Mouse (Mus musculus): ENCODE results near the gene Cox4i2. TPM values are rescaled to one million over a fixed set of nuclear protein-coding genes. Genes with fewer than 3 reads are reported as not detected.

The Cox4i2 gene
- total and polyA plus RNA-seq, 2 experiments: 0.31 TPM; not detected in 1

DNA sequence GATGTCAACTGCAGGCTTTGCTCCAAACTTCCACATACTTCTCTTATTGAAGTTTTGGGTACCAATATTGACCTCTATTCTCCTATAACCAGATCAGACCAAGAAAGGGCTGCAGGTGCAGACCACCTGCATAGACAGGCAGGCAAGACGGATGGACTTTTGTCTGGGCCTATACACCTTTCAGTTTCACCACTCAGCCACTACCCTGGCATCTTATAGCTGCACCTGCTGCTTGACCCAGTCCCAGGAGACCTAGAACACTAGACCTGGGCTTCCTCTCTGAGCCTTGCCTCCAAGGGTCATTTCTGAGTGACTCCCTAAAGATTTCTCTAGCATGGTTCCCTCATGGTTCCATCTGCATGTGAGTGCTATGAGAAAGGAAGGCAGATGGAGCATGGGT lies 59.3 kb downstream of the Cox4i2 start:
- peaks cover 48% of the 10 kb centered on the region for H3K4me1 ChIP-seq (ENCODE audit: control insufficient read depth, insufficient read depth, low read length)

DNA sequence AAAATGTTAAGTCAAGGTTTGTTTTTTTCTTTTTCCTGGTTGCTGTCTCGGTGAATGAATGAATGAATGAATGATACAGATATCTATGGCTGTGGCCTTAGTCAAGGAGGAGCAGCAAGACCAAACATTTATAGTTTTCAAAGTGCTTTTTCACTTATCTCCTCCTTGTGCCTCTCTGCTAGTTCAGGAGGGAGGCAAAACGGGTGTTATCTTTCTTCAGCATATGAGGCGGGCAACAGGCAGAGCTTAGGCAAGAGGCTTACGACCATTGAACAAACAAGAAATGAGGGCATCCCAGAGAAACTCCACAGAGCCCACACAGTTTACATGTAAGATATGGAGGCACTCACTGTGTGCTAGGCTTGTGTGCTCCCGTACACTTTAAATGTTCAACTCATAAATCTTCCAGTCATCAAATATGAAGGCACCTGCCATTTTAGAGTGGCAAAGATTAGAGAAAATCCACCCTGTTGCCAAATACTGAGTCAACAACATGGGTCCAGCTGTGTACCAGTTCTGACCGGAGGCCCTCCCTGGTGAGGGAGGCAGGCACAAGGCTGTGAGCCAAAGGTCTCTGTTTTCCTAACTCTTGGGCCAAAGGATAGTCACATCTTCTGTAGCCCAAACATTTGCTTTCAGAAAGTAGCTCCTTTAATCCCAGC lies 60.4 kb downstream of the Cox4i2 start:
- no peaks in the 10 kb centered on the region for H3K27me3 ChIP-seq (ENCODE audit: control insufficient read depth, insufficient read depth, low read length)
- H3K27ac ChIP-seq (replicated peaks; ENCODE audit: insufficient read depth, low read depth, low read length): peak overlapping the region; percentile 80
- peak; percentile 96 for DNase-seq (ENCODE audit: extremely low read depth, low read depth, low spot score)
- H3K4me1 ChIP-seq (ENCODE audit: control insufficient read depth, insufficient read depth, low read length): peaks cover 48% of the 10 kb centered on the region
- H3K36me3 ChIP-seq (ENCODE audit: control insufficient read depth, insufficient read depth, low read length): no peaks in the 10 kb centered on the region
- H3K4me3 ChIP-seq (ENCODE audit: insufficient read depth, low read depth, low read length): no peak overlapping the region
- WGBS: 28% methylated on average over 6 of the region's 6 CpGs
- H3K79me2 ChIP-seq (ENCODE audit: control insufficient read depth, insufficient read depth, low read length): peaks cover 64% of the 10 kb centered on the region
- TF ChIP-seq CTCF (IDR thresholded peaks at IDR 0.05; ENCODE audit: low read depth, low read length) (no peak), POLR2A (IDR thresholded peaks at IDR 0.05; ENCODE audit: extremely low read depth, insufficient read depth, low read length) (no peak)
- no peak overlapping the region for H3K9ac ChIP-seq (ENCODE audit: low read depth, low read length)

More for the DNA sequence above, 59.3 kb downstream of the Cox4i2 start:
- H3K27me3 ChIP-seq (ENCODE audit: control insufficient read depth, insufficient read depth, low read length): no peaks in the 10 kb centered on the region
- peak overlapping the region; percentile 25 for H3K27ac ChIP-seq (replicated peaks; ENCODE audit: insufficient read depth, low read depth, low read length)
- no peaks in the 10 kb centered on the region for H3K36me3 ChIP-seq (ENCODE audit: control insufficient read depth, insufficient read depth, low read length)
- TF ChIP-seq POLR2A (IDR thresholded peaks at IDR 0.05; ENCODE audit: extremely low read depth, insufficient read depth, low read length) (no peak), CTCF (IDR thresholded peaks at IDR 0.05; ENCODE audit: low read depth, low read length) (no peak)
- WGBS: 93% methylated on average over 1 of the region's 1 CpGs
- H3K4me3 ChIP-seq (ENCODE audit: insufficient read depth, low read depth, low read length): no peak overlapping the region
- H3K9ac ChIP-seq (ENCODE audit: low read depth, low read length): no peak overlapping the region
- H3K79me2 ChIP-seq (ENCODE audit: control insufficient read depth, insufficient read depth, low read length): peaks cover 56% of the 10 kb centered on the region
- no peak for DNase-seq (ENCODE audit: extremely low read depth, low read depth, low spot score)

Other genes starting within 250 kb of the Cox4i2 start
- gene Defb26, start 242.5 kb upstream of the Cox4i2 start, total RNA-seq (2014; rRNA removed): not detected in 2 replicates
- gene Defb26, start 242.5 kb upstream of the Cox4i2 start, polyA plus RNA-seq (2012; rRNA removed): not detected in 2 replicates
- gene Defb28, start 235.9 kb upstream of the Cox4i2 start, total RNA-seq (2014; rRNA removed): not detected in 2 replicates
- gene Defb28, start 235.9 kb upstream of the Cox4i2 start, polyA plus RNA-seq (2012; rRNA removed): not detected in 2 replicates
- gene Defb29, start 214.1 kb upstream of the Cox4i2 start, total RNA-seq (2014; rRNA removed): not detected in 2 replicates
- not detected in 2 replicates for gene Defb29, start 214.1 kb upstream of the Cox4i2 start, polyA plus RNA-seq (2012; rRNA removed)
- not detected in 2 replicates for gene Gm17416, start 184.8 kb upstream of the Cox4i2 start, total RNA-seq (2014; rRNA removed)
- not detected in 2 replicates for gene Gm17416, start 184.8 kb upstream of the Cox4i2 start, polyA plus RNA-seq (2012; rRNA removed)
- not detected in 2 replicates for gene Defb21, start 181.4 kb upstream of the Cox4i2 start, total RNA-seq (2014; rRNA removed)
- not detected in 2 replicates for gene Defb21, start 181.4 kb upstream of the Cox4i2 start, polyA plus RNA-seq (2012; rRNA removed)
- gene Defb19, start 173.9 kb upstream of the Cox4i2 start, total RNA-seq (2014; rRNA removed): not detected in 2 replicates
- not detected in 2 replicates for gene Defb19, start 173.9 kb upstream of the Cox4i2 start, polyA plus RNA-seq (2012; rRNA removed)
- not detected in 2 replicates for gene Defb45, start 154.8 kb upstream of the Cox4i2 start, total RNA-seq (2014; rRNA removed)
- not detected in 2 replicates for gene Defb45, start 154.8 kb upstream of the Cox4i2 start, polyA plus RNA-seq (2012; rRNA removed)
- gene Defb36, start 149.8 kb upstream of the Cox4i2 start, total RNA-seq (2014; rRNA removed): not detected in 2 replicates
- not detected in 2 replicates for gene Defb36, start 149.8 kb upstream of the Cox4i2 start, polyA plus RNA-seq (2012; rRNA removed)
- gene Defb25, start 131.1 kb upstream of the Cox4i2 start, total RNA-seq (2014; rRNA removed): 2.1 TPM in 1 of 2 replicates, not detected in the other
- gene Defb25, start 131.1 kb upstream of the Cox4i2 start, polyA plus RNA-seq (2012; rRNA removed): not detected in 2 replicates
- gene Rem1, start 127.2 kb upstream of the Cox4i2 start, total RNA-seq (2014; rRNA removed): 0.34 and 0.65 TPM in 2 replicates
- gene Rem1, start 127.2 kb upstream of the Cox4i2 start, polyA plus RNA-seq (2012; rRNA removed): 0.32 and 0.35 TPM in 2 replicates
- gene H13, start 84.7 kb upstream of the Cox4i2 start, total RNA-seq (2014; rRNA removed): 65.5 and 86.1 TPM in 2 replicates
- 117 and 148 TPM in 2 replicates for gene H13, start 84.7 kb upstream of the Cox4i2 start, polyA plus RNA-seq (2012; rRNA removed)
- gene Mcts2, start 67.1 kb upstream of the Cox4i2 start, total RNA-seq (2014; rRNA removed): 7.2 and 8.9 TPM in 2 replicates
- gene Mcts2, start 67.1 kb upstream of the Cox4i2 start, polyA plus RNA-seq (2012; rRNA removed): 2.4 and 3.8 TPM in 2 replicates
- 16.4 and 33.0 TPM in 2 replicates for gene Id1, start 17.9 kb upstream of the Cox4i2 start, total RNA-seq (2014; rRNA removed)
- 19.2 and 33.0 TPM in 2 replicates for gene Id1, start 17.9 kb upstream of the Cox4i2 start, polyA plus RNA-seq (2012; rRNA removed)
- gene Bcl2l1, start 77.6 kb downstream of the Cox4i2 start, total RNA-seq (2014; rRNA removed): 14.9 and 16.1 TPM in 2 replicates
- 30.4 and 33.8 TPM in 2 replicates for gene Bcl2l1, start 77.6 kb downstream of the Cox4i2 start, polyA plus RNA-seq (2012; rRNA removed)
- 0.18 and 1.1 TPM in 2 replicates for gene Tpx2, start 93.8 kb downstream of the Cox4i2 start, total RNA-seq (2014; rRNA removed)
- 0.04 TPM in 1 of 2 replicates, not detected in the other for gene Tpx2, start 93.8 kb downstream of the Cox4i2 start, polyA plus RNA-seq (2012; rRNA removed)
- 0.09 TPM in 1 of 2 replicates, not detected in the other for gene Mylk2, start 157.2 kb downstream of the Cox4i2 start, total RNA-seq (2014; rRNA removed)
- not detected in 2 replicates for gene Mylk2, start 157.2 kb downstream of the Cox4i2 start, polyA plus RNA-seq (2012; rRNA removed)
- gene Foxs1, start 179.0 kb downstream of the Cox4i2 start, total RNA-seq (2014; rRNA removed): 0.34 TPM in 1 of 2 replicates, not detected in the other
- gene Foxs1, start 179.0 kb downstream of the Cox4i2 start, polyA plus RNA-seq (2012; rRNA removed): 1.1 and 1.6 TPM in 2 replicates
- not detected in 2 replicates for gene Dusp15, start 197.5 kb downstream of the Cox4i2 start, total RNA-seq (2014; rRNA removed)
- not detected in 2 replicates for gene Dusp15, start 197.5 kb downstream of the Cox4i2 start, polyA plus RNA-seq (2012; rRNA removed)
- gene Ttll9, start 208.3 kb downstream of the Cox4i2 start, total RNA-seq (2014; rRNA removed): 0.20 TPM in 1 of 2 replicates, not detected in the other
- 0.11 and 0.19 TPM in 2 replicates for gene Ttll9, start 208.3 kb downstream of the Cox4i2 start, polyA plus RNA-seq (2012; rRNA removed)

Measured in liver, adult 2 months (tissue).